Mouse (Mus musculus) left cerebral cortex, adult 2 months (tissue): Measurements from ENCODE around the gene H2al1h. TPM values are rescaled to one million over a fixed set of nuclear protein-coding genes. Genes with fewer than 3 reads are reported as not detected.
"Not testable (repeated sequence)": the region's sequence is repeated elsewhere in the genome, so short reads cannot be mapped to it uniquely, and the experiment has no call there.

ENCODE experiments used
- DNase-seq, 2 experiments: peaks; one replicate each; pipeline ENCODE4 v3.0.0; 2021 to 2022; ENCODE audit warnings: low spot score in 2 of 2, mixed read lengths in 1 of 2; ENCODE audit errors: extremely low spot score in 1 of 2
- H3K27ac ChIP-seq: fragments of 200-600 bp; 2 replicates; pipeline ENCODE4 v1.8.1; 2022
- H3K4me3 ChIP-seq: fragments of 200-600 bp; 2 replicates; pipeline ENCODE4 v1.8.1; 2022
- CTCF ChIP-seq: fragments of 200-600 bp; IDR thresholded peaks from 2 replicates; pipeline ENCODE4 v1.8.1; 2022; ENCODE audit warnings: antibody characterized with exemption, mild to moderate bottlenecking, moderate library complexity
- intact Hi-C: fragments of 180-260 bp; cut with DNase I; formaldehyde crosslinking; loops from one replicate; pipeline ENCODE4 v1.15.1; 2025
- long read RNA-seq, 2 experiments: library from polyadenylated mRNA; stranded (forward); transcript quantifications; one replicate each; pipeline ENCODE4 v2.0.0; 2021; ENCODE audit warnings: borderline mapping rate in 2 of 2
- total RNA-seq, 2 experiments: library from RNA; stranded (reverse); gene quantifications; 2 replicates each; pipeline ENCODE4 v1.2.3; 2021

H2al1h gene
- total RNA-seq, result not detected
- long read RNA-seq, experiment 1, result 0 reads
- long read RNA-seq, experiment 2, result 0 reads

DNA sequence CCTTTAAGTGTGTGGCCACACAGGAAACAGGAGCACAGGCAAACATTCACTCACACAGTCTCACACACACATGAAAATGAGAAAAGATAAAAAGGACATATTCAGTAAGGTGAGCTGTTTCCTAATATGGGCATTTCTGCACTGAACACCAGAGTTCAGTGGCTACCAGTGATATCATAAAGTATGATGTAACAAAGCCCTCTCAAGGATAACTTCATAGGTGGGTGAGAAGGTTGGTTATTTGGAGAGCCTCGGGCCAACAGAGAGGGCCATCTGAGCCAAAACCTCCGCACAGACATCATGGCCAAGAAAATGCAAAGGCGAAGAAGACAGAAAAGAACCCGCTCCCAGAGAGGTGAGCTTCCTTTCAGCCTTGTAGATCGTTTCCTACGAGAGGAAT lies at the start of gene H2al1h:
Gene H2al1h (plus strand): TSS at position 301 of the 400 bp plus-strand sequence.
- intact Hi-C loops, H3K4me3 ChIP-seq, DNase-seq, H3K27ac ChIP-seq: not testable (repeated sequence)

GRCm38 (mm10) chrX:11273190-11273589 lies 48.1 kb upstream of the H2al1h start:
- intact Hi-C loops, result no loop called here
- no peak for DNase-seq
- Histone ChIP-seq H3K27ac (no peak overlapping the region), H3K4me3 (no peak overlapping the region)
- no peak for TF ChIP-seq CTCF

DNA sequence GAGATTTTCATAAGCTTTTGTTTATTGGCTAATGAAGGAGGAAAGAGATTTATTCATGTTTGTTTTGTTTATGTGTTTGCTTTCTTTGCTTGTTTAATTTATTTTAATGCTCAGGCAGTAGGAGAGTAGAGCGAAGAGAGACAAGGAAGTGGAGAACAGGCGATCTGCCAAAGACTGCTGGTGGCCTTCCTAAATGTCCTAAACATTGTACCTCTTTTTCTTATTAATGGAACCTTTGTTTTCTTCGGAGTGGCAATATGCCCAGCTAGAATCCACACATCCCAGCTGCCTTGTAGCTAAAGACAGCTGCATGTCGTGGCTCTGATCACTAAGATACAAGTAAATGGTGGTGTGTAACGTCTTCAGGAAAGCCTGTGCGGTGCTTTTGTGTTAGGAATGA lies 44.2 kb upstream of the H2al1h start:
- no peak overlapping the region for H3K27ac ChIP-seq
- intact Hi-C loops, result no loop called here
- H3K4me3 ChIP-seq, result no peak overlapping the region
- TF ChIP-seq CTCF, result no peak
- DNase-seq, result no peak

DNA sequence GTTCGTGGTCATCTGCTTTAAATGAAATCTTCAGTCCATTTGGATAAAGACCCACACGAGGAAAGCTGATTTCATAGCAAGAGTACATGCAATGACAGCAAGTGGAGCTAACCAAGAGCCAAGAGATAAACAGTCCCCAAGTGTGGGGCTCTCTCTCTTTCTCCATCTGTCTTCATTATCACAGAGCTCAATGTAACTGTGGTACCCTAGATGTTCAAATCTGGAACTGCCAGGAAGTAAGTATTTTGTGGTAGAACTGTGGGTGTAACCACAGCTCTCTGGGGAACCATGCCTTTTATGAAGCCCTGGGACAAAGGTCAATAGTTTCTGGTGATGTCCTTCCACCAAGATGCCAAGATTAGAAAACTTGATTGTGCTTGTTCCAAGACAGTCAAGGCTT lies 40.6 kb upstream of the H2al1h start:
- no peak for DNase-seq
- TF ChIP-seq CTCF, result no peak
- no peak overlapping the region for H3K4me3 ChIP-seq
- intact Hi-C loops, result no loop called here
- no peak overlapping the region for H3K27ac ChIP-seq

- Histone ChIP-seq H3K4me3 (no peak overlapping the region), H3K27ac (no peak overlapping the region)
- intact Hi-C loops, result loop anchor here (5.0 kb wide), 1 partner anchor 54 kb away; no protein-coding TSS in a partner anchor
- no peak for DNase-seq
- no peak for TF ChIP-seq CTCF
Observed at GRCm38 (mm10) chrX:11288306-11288882, 32.9 kb upstream of the H2al1h start.

DNA sequence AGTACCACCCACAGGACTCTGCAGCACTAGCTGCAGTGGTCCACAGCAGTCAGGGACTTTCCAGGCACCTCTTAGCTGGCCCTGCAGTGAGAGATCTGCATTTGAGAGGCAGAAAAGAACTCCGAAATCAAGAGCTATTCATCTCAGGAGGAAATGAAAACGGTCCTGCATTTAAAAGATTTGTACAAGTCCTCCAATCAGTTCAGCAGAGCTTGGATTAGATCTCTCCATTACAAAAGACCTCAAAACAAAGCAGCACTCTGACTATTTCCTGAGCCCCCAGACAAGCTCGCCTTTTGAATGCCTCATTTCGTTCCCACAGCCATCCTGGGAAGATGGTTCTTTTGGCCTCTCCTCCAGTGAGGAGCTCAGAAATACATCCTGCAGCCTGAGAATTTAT lies 32.0 kb upstream of the H2al1h start:
- intact Hi-C loops, result loop anchor here (5.0 kb wide), 1 partner anchor 53 kb away; no protein-coding TSS in a partner anchor
- no peak for TF ChIP-seq CTCF

DNA sequence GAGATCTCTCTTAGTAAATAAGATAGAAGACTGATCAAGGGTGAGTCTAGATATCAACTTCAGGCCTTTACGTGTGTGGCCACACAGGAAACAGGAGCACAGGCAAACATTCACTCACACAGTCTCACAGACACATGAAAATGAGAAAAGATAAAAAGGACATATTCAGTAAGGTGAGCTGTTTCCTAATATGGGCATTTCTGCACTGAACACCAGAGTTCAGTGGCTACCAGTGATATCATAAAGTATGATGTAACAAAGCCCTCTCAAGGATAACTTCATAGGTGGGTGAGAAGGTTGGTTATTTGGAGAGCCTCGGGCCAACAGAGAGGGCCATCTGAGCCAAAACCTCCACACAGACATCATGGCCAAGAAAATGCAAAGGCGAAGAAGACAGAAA lies 22.3 kb upstream of the H2al1h start, which contains the start of gene H2al1a:
Gene H2al1a (plus strand): TSS at position 301 of the 400 bp plus-strand sequence.
- intact Hi-C loops, DNase-seq, H3K27ac ChIP-seq, H3K4me3 ChIP-seq: not testable (repeated sequence)

More for the DNA sequence above, 32.0 kb upstream of the H2al1h start:
- DNase-seq, result no peak
- Histone ChIP-seq H3K27ac (no peak overlapping the region), H3K4me3 (no peak overlapping the region)

GRCm38 (mm10) chrX:11302132-11302531 lies 19.2 kb upstream of the H2al1h start, which contains the start of gene H2al1b:
TSS of gene H2al1b (plus strand) at chrX:11302432.
- H3K27ac ChIP-seq, DNase-seq, intact Hi-C loops, H3K4me3 ChIP-seq: not testable (repeated sequence)

DNA sequence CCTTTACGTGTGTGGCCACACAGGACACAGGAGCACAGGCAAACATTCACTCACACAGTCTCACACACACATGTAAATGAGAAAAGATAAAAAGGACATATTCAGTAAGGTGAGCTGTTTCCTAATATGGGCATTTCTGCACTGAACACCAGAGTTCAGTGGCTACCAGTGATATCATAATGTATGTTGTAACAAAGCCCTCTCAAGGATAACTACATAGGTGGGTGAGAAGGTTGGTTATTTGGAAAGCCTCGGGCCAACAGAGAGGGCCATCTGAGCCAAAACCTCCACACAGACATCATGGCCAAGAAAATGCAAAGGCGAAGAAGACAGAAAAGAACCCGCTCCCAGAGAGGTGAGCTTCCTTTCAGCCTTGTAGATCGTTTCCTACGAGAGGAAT lies 15.9 kb upstream of the H2al1h start, which contains the start of gene H2al1c:
Gene H2al1c (plus strand): TSS at position 301 of the 400 bp plus-strand sequence.
- DNase-seq, intact Hi-C loops, H3K27ac ChIP-seq, H3K4me3 ChIP-seq: not testable (repeated sequence)

- H3K4me3 ChIP-seq, DNase-seq, intact Hi-C loops, H3K27ac ChIP-seq: not testable (repeated sequence)
Observed at GRCm38 (mm10) chrX:11308524-11308923, 12.8 kb upstream of the H2al1h start, which contains the start of gene H2al1d. TSS of gene H2al1d (plus strand) at chrX:11308824.

GRCm38 (mm10) chrX:11311634-11312033 lies 9.7 kb upstream of the H2al1h start, which contains the start of gene H2al1e:
TSS of gene H2al1e (plus strand) at chrX:11311934.
- H3K27ac ChIP-seq, intact Hi-C loops, DNase-seq: not testable (repeated sequence)

GRCm38 (mm10) chrX:11314858-11315257 lies 6.4 kb upstream of the H2al1h start, which contains the start of gene H2al1f:
TSS of gene H2al1f (plus strand) at chrX:11315158.
- H3K27ac ChIP-seq, DNase-seq, intact Hi-C loops, H3K4me3 ChIP-seq: not testable (repeated sequence)

More at GRCm38 (mm10) chrX:11311634-11312033, 9.7 kb upstream of the H2al1h start, which contains the start of gene H2al1e:
- not testable (repeated sequence) for H3K4me3 ChIP-seq

DNA sequence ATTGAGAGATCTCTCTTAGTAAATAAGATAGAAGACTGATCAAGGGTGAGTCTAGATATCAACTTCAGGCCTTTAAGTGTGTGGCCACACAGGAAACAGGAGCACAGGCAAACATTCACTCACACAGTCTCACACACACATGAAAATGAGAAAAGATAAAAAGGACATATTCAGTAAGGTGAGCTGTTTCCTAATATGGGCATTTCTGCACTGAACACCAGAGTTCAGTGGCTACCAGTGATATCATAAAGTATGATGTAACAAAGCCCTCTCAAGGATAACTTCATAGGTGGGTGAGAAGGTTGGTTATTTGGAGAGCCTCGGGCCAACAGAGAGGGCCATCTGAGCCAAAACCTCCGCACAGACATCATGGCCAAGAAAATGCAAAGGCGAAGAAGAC lies 3.3 kb upstream of the H2al1h start, which contains the start of gene H2al1g:
Gene H2al1g (plus strand): TSS at position 301 of the 400 bp plus-strand sequence.
- intact Hi-C loops, H3K27ac ChIP-seq, DNase-seq, H3K4me3 ChIP-seq: not testable (repeated sequence)

DNA sequence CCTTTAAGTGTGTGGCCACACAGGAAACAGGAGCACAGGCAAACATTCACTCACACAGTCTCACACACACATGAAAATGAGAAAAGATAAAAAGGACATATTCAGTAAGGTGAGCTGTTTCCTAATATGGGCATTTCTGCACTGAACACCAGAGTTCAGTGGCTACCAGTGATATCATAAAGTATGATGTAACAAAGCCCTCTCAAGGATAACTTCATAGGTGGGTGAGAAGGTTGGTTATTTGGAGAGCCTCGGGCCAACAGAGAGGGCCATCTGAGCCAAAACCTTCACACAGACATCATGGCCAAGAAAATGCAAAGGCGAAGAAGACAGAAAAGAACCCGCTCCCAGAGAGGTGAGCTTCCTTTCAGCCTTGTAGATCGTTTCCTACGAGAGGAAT lies 3.1 kb downstream of the H2al1h start, which contains the start of gene H2al1i:
Gene H2al1i (plus strand): TSS at position 301 of the 400 bp plus-strand sequence.
- intact Hi-C loops, H3K27ac ChIP-seq, DNase-seq, H3K4me3 ChIP-seq: not testable (repeated sequence)

- DNase-seq, intact Hi-C loops, H3K27ac ChIP-seq, H3K4me3 ChIP-seq: not testable (repeated sequence)
Observed at GRCm38 (mm10) chrX:11327522-11327921, 6.2 kb downstream of the H2al1h start, which contains the start of gene H2al1j. TSS of gene H2al1j (plus strand) at chrX:11327822.
